Mouse (Mus musculus) lung, adult 2 months (tissue): Measurements from ENCODE around the gene Grin2b.

Source experiments
- CTCF ChIP-seq: fragments of 200-500 bp; IDR thresholded peaks from 2 replicates; pipeline ENCODE4 v1.5.1; 2011; ENCODE audit warnings: mild to moderate bottlenecking, low read length, control low read depth; ENCODE audit not compliant: insufficient read depth
- POLR2A ChIP-seq: fragments of 200-500 bp; IDR thresholded peaks from 2 replicates; pipeline ENCODE4 v1.6.1; 2011; ENCODE audit warnings: low read depth, mild to moderate bottlenecking, control low read depth, low read length, borderline replicate concordance; ENCODE audit errors: extremely low read depth

GRCm38 (mm10) chr6:136013556-136014380, 159.5 kb downstream of the Grin2b start:
- TF ChIP-seq POLR2A (no peak), CTCF (no peak)
